Mouse (Mus musculus): ENCODE measurements around the gene Ctf2.

Ctf2 gene

GRCm38 (mm10) chr7:127685304-127686018, 46.5 kb downstream of the Ctf2 start:
- DNase-seq: no peak

GRCm38 (mm10) chr7:127681888-127682553, 49.9 kb downstream of the Ctf2 start:
- no peak for DNase-seq

GRCm38 (mm10) chr7:127680541-127680940, 51.4 kb downstream of the Ctf2 start:
- DNase-seq: no peak

- DNase-seq: no peak
These were observed 53.2 kb downstream of the Ctf2 start for GRCm38 (mm10) chr7:127678811-127679210.

GRCm38 (mm10) chr7:127677609-127678008, 54.4 kb downstream of the Ctf2 start:
- DNase-seq: no peak

GRCm38 (mm10) chr7:127677077-127677476, 54.9 kb downstream of the Ctf2 start:
- DNase-seq: peak; percentile 81

- DNase-seq: no peak
These were observed 56.6 kb downstream of the Ctf2 start for GRCm38 (mm10) chr7:127675391-127675811.

GRCm38 (mm10) chr7:127674977-127675376, 57.0 kb downstream of the Ctf2 start:
- DNase-seq: peak; percentile 86

- DNase-seq: no peak
These were observed 59.2 kb downstream of the Ctf2 start for GRCm38 (mm10) chr7:127672776-127673175.

GRCm38 (mm10) chr7:127671880-127672774, 59.8 kb downstream of the Ctf2 start:
- DNase-seq: no peak

All from liver (tissue).